Mouse (Mus musculus) urinary bladder, adult 18-20 months (tissue): ENCODE results near the gene Sema3c.

Source experiments
- DNase-seq, 2 experiments: peaks; one replicate each; pipeline ENCODE4 v3.0.0; 2022; ENCODE audit warnings: low spot score in 2 of 2, mixed read lengths in 2 of 2

Sema3c gene

DNA sequence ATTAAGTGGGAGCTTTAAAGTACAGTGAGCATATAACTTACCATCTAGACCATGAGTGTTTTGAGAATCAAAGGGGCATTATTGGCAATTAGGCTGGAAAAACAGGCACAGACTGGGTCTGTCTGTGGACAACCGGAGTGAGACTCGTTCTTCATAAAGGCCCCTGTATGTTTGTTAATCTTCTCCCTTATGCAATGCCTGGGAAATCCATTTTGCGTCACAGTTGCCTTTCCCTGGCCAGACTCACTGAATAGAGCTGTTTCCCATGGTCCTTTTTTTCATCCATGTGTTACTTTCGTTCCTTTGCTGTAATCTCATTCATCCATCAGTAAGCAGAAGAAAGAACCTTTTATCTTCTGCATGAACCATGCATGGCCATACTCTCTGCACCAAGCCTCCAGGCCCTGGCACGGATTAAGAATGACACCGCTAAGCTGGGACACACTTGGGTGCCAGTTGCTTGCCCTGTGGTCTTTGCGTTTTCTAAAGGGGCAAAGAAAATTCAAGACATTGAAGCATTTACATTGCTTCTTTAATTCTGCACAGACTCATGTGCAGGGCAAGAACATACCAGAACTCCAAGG lies 73.7 kb downstream of the Sema3c start:
- no peak for DNase-seq

DNA sequence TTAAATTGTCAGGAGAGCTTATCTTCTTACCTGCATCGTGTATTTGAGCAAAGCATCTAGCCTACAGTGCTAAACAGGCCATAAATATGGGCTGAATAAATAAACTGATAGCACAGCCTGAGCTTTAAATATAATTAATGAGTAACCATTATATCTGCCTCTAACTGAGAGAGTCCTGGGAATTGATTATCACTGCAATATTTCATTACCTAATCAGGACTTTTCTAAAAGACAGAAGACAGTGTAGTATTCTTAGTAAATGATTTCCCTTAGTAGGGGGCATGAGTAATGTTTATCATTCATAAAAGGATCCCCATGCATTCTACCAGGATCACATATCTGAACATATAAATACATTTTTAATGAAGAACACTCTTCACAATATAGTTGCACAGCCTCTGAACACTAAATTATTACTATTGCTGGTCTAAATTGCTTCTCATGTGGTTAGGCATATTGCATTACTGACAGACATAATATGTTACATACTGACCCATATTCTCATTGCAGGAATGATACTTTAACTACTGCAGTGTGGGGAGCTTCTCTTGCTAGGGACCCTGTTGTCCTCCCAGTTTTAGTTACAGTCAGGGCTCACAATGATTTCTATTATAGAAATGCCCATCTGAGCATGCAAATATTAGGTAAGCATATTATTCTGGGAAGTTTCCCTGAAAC lies 74.9 kb downstream of the Sema3c start:
- DNase-seq, result no peak

DNA sequence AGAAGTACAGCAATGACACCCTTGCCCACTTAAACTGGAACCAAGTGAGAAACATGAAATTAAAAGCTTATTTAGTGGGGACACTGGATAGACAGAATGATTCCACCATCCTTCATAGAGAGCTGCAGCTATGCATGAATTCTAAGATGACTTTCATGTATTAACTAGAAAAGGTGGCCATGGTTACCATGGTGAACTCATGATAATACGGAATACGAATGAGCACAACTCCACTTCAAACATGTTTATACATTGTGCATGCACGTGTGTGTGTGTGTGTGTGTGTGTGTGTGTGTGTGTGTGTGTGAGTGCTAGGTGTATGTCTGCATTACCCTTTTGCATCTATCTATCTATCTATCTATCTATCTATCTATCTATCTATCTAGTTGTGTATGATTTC lies 87.1 kb downstream of the Sema3c start:
- no peak for DNase-seq

DNA sequence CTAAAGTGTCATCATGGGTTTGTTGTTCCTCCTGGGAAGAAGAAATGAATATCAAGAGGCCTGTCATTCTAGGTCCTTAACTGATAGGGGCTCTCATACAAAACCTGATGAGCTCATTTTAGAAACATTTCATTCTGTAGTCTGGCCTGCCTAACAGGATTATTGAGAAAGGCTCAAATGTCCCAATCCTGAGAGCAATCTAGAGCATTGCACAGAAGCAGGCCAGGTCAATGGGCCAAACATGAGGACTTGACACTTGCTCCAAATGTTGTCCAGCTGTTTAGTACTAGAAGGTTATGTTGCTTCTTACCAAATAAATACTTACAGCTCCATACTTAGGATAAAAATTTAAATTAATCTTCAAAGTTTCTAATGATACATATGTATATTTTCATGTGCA lies 97.3 kb downstream of the Sema3c start:
- DNase-seq, result no peak

DNA sequence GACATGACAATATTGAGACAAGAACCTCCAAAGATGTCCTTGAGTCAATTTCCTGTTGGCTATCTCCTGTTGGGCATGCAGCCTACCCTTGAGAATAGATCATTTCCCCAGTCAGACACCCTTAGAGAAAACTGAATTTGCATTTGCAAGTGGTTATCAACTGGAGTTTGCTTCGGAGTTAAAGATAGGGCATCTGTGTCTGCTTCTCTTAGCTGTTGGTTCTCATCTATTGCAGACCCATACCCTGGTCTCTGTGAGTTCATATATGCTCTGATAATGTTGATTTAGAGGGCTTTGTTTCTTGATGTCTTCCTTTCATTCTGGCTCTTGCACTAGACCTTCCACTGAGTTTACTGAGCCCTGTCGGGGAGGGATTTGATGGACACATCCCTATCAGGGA lies 106.8 kb downstream of the Sema3c start:
- no peak for DNase-seq

DNA sequence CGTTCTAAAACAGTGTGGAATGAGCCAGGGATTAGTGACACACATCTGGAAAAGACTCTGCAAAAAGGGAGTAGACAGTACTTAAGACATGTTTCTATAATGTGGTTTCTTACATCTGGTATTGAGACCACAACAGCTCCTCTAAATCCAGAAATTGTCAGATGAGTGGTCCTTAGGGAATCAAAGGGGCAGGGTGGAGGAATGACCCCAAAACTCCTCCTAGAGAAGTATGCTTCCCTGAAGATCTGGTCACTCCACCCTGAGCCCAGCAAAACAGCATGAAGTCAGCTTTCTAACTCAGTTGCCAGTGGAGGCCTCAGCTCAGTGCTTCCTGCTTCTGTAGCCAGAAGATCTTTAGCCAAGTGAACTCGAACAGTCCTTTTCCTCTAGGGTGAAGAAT lies 115.0 kb downstream of the Sema3c start:
- DNase-seq, result peak; percentile 2 to 6

DNA sequence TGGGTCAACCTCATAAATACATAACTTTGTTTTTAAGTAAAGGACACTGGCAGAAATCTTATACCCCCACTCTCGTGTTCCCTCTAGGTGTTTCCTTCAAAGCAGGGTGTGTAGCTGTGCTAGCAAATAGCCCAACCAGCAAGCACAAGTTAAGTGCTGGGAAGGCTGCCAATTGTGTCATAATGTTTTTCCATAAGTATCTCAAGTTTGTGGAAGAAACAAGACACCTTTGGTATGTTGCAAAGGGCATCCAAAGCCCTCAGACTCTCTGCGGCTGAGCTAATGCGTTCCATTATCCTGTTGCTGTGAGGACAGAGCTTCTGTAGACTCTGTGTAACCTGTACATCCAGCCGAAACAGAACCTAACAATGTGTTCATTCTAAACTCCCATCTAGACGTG lies 115.5 kb downstream of the Sema3c start:
- peak; percentile 5 to 27 for DNase-seq

DNA sequence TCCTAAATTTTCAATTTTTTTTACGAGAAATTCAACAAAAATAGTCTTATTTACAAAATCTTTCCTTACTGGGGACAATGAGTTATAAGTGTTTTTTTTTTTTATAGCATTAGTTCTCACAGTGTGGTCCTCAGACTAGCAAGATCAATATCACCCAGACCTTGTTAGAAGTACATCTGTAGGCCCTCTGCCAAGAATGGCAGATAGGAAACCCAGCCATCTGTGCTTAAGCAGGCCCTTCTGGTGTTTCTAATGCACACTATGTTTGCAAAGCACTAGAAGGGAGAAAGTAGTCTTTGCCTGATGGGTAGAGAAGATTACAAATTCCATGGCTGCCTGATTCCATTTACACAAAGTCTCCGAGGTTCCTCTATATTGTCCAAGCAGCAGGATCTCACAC lies 121.3 kb downstream of the Sema3c start:
- no peak for DNase-seq

DNA sequence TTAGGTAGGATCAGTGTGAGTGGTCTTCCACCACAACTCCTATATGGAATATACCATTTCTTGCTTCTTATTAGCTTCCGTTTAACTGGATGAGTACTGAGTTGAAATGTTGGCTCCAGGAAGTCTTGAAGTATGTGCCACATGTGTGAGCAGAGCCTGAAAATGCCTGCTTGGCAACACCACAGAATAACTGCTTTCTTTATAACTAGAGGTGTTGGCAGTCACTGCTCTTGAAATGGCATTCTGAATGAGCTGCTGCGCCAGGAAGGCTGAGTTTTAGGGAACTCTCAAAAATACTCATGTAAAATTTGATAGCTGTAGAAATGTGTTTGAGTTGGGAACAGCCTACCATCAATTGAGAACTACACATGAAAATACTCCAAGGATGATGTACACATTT lies 124.8 kb downstream of the Sema3c start:
- no peak for DNase-seq

DNA sequence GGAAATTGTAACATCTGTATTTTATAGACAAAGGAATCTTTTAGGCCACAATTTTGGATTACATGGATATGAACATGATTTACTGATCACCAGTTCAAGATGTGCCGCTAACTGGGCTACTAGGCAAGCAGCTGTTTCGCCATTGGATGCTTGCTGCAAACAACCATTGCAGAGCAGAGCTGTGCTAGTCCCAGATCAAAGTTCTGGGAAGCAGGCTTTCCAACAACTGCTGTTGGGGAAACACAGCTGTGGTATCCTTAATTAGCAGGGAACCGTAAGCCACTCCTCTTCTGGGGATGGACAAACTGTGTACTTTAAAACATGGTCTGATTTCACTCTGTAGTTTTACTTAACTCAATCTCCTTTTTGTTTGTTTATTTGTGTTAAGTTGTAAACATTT lies 130.1 kb downstream of the Sema3c start:
- DNase-seq, result no peak

DNA sequence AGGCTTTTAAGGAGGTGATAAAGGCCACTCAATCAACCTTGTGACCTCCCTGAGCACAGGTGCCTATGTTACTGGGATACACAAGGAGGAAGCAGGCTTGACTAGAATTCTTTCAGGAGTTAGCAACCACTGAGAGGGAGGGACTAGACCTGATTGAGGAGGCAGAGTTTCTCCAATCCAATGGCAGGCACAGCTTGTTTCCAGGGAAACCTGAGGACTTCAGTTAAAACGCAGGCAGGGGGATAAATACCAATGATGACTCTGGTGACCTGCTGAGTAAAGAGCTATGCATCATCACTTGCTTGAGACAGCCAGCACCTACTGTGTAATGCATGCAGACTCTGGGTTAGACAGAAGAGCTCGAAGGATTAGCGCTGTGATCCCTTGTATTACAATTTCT lies 133.0 kb downstream of the Sema3c start:
- no peak for DNase-seq

DNA sequence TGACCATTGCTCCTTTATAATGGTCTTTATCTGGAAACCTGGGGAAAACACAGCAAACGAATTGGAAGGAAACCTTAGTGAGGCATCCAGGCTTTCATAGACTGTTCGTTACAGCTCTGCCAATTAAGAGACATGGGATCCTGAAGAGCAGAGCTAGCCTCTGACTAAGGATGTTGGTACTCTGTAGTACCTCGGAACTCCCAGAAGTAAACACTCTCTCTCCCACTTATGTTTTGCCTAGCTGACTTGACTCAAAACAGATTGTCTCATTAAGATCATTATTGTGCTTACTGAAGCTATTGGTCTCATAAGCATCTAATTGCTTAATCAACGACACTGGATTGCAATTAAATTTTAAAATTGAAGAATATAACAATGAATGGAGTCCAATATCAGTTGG lies 138.3 kb downstream of the Sema3c start:
- no peak for DNase-seq

DNA sequence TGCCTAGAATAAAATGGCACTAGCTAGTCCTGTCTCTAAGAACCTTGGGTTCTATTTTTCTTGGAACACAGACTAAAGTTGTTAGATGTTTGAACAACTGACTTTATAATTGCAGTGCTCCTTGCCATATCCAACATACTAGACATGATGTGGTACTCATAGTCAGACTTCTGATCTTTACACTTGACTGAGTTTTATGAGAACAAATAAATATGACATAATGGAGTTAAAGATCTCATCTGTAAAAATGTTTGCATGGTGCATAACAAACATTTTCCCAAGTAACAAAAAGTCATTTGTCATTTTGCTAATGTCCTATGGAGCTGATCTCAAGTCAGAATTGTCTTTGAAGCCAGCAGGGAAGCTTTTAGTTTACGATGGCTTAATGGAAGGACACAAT lies 141.1 kb downstream of the Sema3c start:
- no peak for DNase-seq

DNA sequence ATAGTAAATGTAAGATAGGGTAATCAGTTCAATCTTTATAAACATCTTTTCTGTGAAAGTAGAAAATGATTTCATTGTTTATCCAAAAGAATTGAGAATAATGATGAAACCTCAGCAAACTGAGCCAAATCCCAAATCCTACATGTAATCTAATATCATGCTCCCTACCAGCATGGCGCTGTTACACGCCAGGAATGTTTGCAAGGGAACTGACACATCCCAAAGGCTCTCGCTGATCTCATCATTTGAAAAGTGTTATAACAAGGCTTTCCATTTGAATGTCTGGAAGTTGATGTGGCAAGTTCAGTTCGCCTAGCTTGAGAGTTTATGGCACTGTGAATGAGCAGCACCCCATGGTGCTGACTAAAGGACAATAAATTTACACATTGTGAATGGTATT lies 145.9 kb downstream of the Sema3c start:
- DNase-seq, result no peak

DNA sequence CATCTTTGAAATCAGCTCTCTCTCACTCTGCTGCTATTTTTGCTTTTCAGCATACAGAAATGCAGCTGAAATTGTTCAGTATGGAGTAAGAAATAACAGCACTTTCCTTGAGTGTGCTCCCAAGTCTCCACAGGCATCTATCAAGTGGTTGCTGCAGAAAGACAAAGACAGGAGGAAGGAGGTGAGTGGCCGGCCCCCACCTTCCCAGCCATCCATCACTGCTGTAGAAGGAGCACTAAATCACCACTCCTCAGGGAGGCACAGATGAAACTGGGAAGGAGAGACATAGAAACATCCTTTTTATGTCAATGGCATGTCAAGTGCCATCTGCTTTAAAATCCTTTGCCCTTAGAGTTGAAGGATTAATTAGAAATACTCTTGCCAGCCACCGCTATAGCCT lies 149.9 kb downstream of the Sema3c start:
- DNase-seq, result no peak

DNA sequence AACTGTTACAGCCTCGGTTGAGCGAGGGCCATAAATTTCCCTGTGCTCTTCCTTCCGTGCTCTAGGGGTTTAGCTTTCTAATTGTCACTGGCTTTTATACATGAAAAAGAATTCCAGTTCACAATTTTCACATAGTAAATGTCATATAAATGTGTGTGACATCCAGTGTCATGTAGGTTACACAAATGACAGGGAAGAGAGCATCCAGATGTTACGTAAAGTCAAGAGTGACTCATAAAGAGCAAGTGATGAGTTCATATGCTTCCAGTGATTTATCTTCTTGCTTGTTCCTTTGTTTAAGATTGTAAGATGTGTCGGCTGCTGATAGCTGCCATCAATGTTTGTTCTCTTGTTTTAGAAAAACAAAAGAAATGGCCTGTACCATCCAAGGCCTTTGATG lies 154.0 kb downstream of the Sema3c start:
- DNase-seq, result no peak

DNA sequence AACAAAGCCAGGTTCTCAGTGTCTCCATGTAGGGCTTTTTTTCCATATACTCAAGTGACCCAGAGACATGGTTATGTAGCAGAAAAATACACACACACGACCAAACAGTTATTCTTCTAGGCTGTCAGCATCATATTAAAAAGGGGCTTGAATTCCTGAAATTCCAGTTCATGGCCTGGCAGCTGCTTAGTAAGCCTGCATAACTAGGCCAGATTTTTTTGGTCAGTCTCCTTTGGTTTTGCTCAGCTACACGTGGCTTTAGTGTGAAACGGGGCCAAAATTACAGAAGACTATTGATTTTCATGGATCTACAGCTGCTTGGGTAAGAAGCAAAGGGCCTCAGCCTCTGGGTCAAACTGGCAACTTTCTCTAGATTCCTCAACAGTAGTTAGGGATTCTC lies 165.7 kb downstream of the Sema3c start:
- no peak for DNase-seq

DNA sequence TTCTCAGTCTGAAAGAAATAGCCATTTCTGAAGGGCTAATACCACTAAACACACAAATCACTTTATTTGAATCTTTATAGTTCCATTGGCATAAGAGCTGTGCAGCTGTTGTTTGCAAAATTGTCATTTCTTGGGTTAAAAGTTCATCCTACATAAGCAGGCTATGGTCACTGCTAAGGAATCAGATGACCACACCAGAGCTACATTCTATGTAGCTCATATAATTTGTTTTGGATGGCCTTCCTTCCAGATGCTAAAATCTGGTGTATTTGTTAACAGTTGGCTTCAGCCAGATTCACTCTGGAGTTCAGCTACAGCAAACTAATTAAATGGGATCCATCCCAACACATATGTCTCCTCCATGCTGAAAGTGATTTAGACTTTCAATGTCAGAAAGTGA lies 172.4 kb downstream of the Sema3c start:
- DNase-seq, result no peak

DNA sequence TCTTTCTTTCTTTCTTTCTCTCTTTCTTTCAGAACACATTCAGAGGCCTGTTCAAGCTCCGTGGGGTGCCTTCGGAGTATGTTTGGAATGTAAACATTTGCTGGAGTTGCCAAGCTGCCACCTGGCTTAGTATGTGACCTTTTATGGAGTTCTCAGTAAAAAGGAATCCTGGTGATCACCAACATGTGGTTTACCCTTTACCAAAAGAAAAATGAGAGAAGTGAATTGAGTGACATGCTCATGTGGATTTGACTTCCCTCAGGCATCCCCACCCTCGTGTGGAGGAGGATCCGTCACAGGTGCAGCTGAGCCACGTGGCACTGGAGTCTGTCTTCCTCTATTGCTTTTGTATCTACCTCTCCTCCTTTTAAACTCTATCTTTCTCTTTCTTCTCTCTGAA lies 173.1 kb downstream of the Sema3c start:
- no peak for DNase-seq

DNA sequence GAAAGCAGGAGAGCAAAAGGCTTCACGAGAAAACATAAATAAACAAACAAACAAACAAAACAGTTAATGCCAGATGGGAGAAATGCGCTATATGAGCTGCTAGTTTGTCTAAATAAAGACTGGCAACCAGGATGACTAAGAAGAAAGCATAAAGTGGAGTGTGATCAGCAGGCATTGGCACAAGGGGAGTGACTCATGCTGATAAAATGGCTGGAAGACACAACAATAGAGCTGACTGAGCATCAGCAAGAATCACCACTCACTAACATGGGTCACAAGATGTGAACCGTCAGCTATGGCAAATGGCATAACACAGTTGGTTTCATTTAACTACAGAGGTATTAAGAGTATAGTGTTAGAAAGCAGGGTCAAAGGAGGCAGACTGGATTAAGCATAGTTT lies 174.2 kb downstream of the Sema3c start:
- no peak for DNase-seq

DNA sequence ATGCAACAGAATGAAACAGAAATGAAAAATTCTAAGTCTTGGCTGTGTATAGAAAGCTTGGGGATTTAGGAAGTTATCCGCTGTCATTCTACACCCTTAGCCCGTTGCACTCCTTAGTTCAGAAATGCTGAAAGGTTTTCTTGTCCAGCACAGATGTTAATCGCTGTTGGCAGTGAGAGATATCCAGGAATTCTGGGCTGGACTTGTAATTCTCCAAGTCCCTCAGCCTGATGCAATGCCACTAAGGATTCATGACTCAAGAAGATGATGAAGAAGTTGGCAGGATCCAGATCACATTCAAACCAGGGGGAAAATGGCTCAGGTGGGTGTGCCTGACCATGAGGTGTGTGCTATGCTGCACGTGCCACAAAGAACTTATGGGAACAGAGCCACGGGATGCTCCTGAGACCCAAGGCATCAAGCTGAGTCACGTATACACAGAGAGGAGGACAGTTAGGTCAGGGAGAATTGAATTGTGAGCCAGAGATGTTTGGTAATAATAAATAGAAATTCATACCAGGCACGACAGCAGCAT lies 179.5 kb downstream of the Sema3c start:
- DNase-seq, result no peak

DNA sequence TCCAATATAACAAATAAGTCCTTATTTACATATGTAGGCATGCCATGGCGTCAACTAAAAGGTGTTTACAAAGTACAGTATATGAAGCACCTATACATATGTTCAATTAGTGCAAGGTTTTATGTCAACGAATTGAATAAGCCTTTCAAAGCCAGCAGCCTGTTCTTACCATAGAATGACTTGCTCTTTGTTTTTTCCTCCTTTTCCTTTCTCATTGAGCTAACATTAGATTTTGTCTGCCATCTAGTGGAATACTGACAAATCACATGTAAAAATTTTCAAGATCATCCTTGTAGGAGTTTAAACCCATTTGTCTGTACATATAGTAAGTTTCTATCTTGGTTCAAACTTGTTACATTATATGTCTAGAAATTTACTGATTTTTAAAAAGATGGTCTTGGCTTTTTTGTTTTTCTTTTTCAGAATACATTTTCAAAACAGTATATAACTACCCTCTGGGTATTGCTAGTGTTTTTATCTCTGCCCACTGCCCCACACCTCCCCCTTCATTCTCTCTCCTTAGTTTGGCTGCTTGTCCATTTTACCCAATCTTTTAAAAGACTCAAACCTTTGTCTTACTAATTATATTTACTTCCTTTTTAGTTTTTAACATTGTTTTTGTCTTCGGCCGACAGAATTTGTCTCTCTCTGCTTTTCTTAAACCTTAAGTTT lies 192.1 kb downstream of the Sema3c start:
- no peak for DNase-seq

DNA sequence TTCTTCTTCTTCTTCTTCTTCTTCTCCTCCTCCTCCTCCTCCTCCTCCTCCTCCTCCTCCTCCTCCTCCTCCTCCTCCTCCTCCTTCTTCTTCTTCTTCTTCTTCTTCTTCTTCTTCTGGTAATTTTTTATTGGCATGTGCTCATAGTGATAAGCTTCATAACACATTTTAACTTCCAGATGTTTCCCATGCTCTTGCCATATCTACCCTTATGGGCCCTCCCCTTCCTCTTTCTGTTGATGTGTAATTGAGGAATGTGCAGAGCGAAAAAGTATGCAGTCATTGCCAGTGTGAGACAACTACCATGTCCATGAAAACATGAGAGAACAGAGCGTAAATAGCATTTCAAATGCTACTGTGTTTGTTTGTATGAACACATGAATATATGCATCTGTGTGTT lies 196.2 kb downstream of the Sema3c start:
- DNase-seq, result no peak
